Mouse (Mus musculus): Measurements from ENCODE around the gene Snrnp35.
A peak's percentile ranks its signal among the peaks of the same experiment; 100 is the strongest.
"Not testable (repeated sequence)": the region's sequence is repeated elsewhere in the genome, so short reads cannot be mapped to it uniquely, and the experiment has no call there.

Snrnp35 gene

GRCm38 (mm10) chr5:124500037-124500436 is 17.1 kb downstream of the Snrnp35 start:
- DNase-seq (ENCODE audit: low read depth, low spot score) = not testable (repeated sequence)

- no peak for DNase-seq (ENCODE audit: low read depth, low spot score)
Measured at GRCm38 (mm10) chr5:124500573-124500972, 17.6 kb downstream of the Snrnp35 start.

- DNase-seq (ENCODE audit: low read depth, low spot score) = no peak
Measured at GRCm38 (mm10) chr5:124501541-124501940, 18.6 kb downstream of the Snrnp35 start.

- DNase-seq (ENCODE audit: low read depth, low spot score) = no peak
Measured at GRCm38 (mm10) chr5:124503742-124504141, 20.8 kb downstream of the Snrnp35 start.

- no peak for DNase-seq (ENCODE audit: low read depth, low spot score)
Measured at GRCm38 (mm10) chr5:124505235-124505634, 22.3 kb downstream of the Snrnp35 start.

GRCm38 (mm10) chr5:124506731-124507359 is 23.9 kb downstream of the Snrnp35 start:
- no peak for DNase-seq (ENCODE audit: low read depth, low spot score)

GRCm38 (mm10) chr5:124509200-124509599 is 26.3 kb downstream of the Snrnp35 start:
- no peak for DNase-seq (ENCODE audit: low read depth, low spot score)

GRCm38 (mm10) chr5:124509742-124510237 is 26.9 kb downstream of the Snrnp35 start:
- DNase-seq (ENCODE audit: low read depth, low spot score) = no peak

GRCm38 (mm10) chr5:124510536-124511050 is 27.7 kb downstream of the Snrnp35 start:
- DNase-seq (ENCODE audit: low read depth, low spot score) = no peak

GRCm38 (mm10) chr5:124515789-124516188 is 32.9 kb downstream of the Snrnp35 start:
- DNase-seq (ENCODE audit: low read depth, low spot score) = no peak

- DNase-seq (ENCODE audit: low read depth, low spot score) = no peak
Measured at GRCm38 (mm10) chr5:124518648-124519047, 35.7 kb downstream of the Snrnp35 start.

GRCm38 (mm10) chr5:124521588-124521987 is 38.7 kb downstream of the Snrnp35 start:
- no peak for DNase-seq (ENCODE audit: low read depth, low spot score)

GRCm38 (mm10) chr5:124523032-124523431 is 40.1 kb downstream of the Snrnp35 start:
- DNase-seq (ENCODE audit: low read depth, low spot score) = peak; percentile 25

GRCm38 (mm10) chr5:124524943-124525342 is 42.0 kb downstream of the Snrnp35 start:
- no peak for DNase-seq (ENCODE audit: low read depth, low spot score)

GRCm38 (mm10) chr5:124528351-124528750 is 45.4 kb downstream of the Snrnp35 start:
- DNase-seq (ENCODE audit: low read depth, low spot score) = no peak

- no peak for DNase-seq (ENCODE audit: low read depth, low spot score)
Measured at GRCm38 (mm10) chr5:124528791-124529190, 45.9 kb downstream of the Snrnp35 start.

GRCm38 (mm10) chr5:124529191-124529651 is 46.3 kb downstream of the Snrnp35 start:
- no peak for DNase-seq (ENCODE audit: low read depth, low spot score)

- DNase-seq (ENCODE audit: low read depth, low spot score) = no peak
Measured at GRCm38 (mm10) chr5:124529697-124530096, 46.8 kb downstream of the Snrnp35 start.

- peak; percentile 76 for DNase-seq (ENCODE audit: low read depth, low spot score)
Measured at GRCm38 (mm10) chr5:124530655-124531582, 48.0 kb downstream of the Snrnp35 start, which contains the start of gene Rilpl1. TSS of gene Rilpl1 (minus strand) at chr5:124531391.

- DNase-seq (ENCODE audit: low read depth, low spot score) = no peak
Measured at GRCm38 (mm10) chr5:124531583-124531930, 48.6 kb downstream of the Snrnp35 start.

GRCm38 (mm10) chr5:124532451-124532850 is 49.5 kb downstream of the Snrnp35 start:
- DNase-seq (ENCODE audit: low read depth, low spot score) = no peak

- DNase-seq (ENCODE audit: low read depth, low spot score) = no peak
Measured at GRCm38 (mm10) chr5:124535016-124535415, 52.1 kb downstream of the Snrnp35 start.

All from CD4-positive helper T cell, adult 2 months (primary cell).